Mouse (Mus musculus): ENCODE results near the gene Plekhg3. TPM values are rescaled to one million over a fixed set of nuclear protein-coding genes. Genes with fewer than 3 reads are reported as not detected.

The Plekhg3 gene
- polyA plus RNA-seq, 1 experiment, result 49.6 TPM

DNA sequence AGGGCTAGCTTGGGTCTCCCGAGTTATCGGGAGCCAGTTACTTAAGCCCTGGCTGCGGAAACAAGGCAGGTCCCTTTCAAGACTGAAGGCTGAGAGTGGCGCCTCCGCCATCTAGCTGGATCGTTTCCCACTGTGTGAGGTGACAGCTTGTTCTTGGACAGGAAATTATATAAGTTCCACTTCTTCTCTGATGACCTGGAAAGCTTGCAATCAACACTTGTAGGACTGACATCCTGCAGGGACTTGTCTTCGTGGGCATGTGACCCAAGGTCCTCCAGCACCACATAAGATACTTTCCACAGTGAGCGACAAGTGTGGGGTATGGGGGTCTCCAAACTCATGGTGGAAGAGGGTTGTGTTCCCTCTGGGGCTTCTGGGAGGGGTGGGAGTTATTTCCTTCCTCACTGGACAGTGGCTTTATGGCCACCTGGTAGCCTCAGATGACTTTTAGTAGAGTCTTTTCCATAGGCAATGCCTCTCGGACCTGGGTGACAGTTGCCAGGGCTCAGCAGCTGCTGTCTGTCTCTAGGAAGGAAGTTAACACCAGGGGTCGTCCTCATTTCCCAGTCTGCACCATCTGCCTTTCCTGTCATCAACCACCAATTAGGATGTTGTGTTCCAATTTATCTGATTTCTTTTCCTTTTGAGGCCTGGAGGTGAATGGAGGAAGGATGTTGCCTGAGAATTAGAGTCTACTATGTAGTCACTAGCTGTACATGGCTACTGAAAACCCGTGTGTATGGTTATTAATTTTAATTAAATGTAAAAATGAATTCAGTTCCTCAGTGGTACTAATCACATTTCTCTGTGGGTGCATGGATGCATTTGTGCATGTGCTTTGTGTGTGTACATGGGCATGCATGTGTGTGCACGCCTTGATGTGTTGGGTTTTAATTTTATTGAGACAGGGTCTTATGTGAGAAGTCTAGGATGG lies 11.5 kb upstream of the Plekhg3 start:
- Histone ChIP-seq H3K27ac (ENCODE audit: insufficient read depth, low read depth, low read length) (no peak overlapping the region), H3K4me1 (ENCODE audit: control insufficient read depth, insufficient read depth, low read length) (peaks cover 14% of the 10 kb centered on the region), H3K4me3 (ENCODE audit: insufficient read depth, low read length) (no peak overlapping the region)
- TF ChIP-seq POLR2A (IDR thresholded peaks at IDR 0.05; ENCODE audit: borderline replicate concordance, low read depth, low read length), result no peak
- TF ChIP-seq CTCF (IDR thresholded peaks at IDR 0.05; ENCODE audit: low read depth, low read length), result no peak

DNA sequence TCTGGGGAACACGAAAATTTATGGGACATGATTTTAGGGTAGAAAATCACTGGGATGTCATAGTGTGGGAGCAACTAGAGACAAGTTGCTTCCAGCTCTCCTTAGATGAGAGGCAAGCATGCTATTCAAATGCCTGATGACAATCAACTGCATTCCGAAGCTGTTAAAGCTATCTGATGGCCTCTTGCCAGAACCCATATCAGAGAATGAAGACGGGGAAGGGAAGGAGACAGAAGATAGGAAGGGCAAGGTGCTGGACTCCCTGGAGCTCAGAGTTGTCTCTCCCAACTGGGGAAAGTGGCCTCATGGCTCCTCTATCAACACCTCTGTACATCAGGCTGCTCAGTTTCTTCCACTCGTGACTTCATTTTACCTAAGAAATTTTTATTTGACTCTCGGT lies 7.0 kb upstream of the Plekhg3 start:
- H3K4me1 ChIP-seq (ENCODE audit: control insufficient read depth, insufficient read depth, low read length), result peaks cover 28% of the 10 kb centered on the region
- no peak overlapping the region for H3K27ac ChIP-seq (ENCODE audit: insufficient read depth, low read depth, low read length)
- H3K4me3 ChIP-seq (ENCODE audit: insufficient read depth, low read length), result no peak overlapping the region
- TF ChIP-seq CTCF (IDR thresholded peaks at IDR 0.05; ENCODE audit: low read depth, low read length) (no peak), POLR2A (IDR thresholded peaks at IDR 0.05; ENCODE audit: borderline replicate concordance, low read depth, low read length) (no peak)

DNA sequence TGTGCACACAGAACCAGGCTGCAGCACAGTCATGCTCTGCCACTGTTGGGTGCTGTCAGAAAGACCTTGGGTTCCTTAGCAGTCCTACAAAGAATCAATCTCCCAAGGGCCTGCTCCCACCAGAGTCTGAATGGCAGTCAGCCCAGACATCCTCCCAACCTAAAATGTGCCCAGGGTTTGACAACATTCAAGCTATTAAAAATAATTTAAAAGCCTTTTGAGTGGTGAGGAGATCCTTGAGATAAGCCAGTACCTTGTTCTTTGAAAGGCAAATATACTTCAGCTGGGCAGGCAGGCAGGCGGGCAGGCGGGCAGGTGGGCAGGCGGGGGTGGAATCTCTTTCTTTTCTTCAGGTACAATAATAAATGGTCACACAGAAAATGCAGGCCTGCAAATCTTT lies 5.8 kb upstream of the Plekhg3 start:
- no peak overlapping the region for H3K4me3 ChIP-seq (ENCODE audit: insufficient read depth, low read length)
- TF ChIP-seq CTCF (IDR thresholded peaks at IDR 0.05; ENCODE audit: low read depth, low read length), result no peak
- no peak for TF ChIP-seq POLR2A (IDR thresholded peaks at IDR 0.05; ENCODE audit: borderline replicate concordance, low read depth, low read length)

DNA sequence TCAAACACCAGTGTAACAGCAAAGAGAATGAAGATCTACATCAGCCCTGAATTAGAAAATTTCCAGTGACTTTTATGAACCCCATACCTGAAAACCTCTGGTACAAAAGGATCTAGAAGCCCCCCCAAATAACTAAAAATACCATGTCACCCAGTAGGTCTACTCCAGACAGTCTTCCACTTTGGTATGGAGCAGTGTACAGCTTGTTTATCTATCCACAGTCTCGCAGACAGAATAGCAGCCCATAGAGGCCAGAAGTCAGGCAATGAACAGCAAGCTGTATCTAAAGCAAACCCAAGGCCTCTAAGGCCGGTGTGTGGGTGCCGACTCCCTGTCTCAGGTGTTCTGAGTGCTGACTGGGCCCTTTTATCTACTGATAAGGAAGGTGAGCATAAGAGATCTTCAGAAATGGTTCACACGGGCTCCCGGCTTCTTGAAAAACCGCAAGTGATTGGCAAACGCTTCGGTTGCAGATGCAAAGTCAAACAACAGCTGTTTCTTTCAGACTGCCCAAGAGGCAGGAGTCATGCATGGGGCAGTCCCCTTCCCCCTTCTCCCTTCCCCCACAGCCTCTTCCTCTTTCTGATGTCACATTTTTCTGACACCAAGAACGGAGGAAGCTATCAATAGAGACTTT lies 3.3 kb upstream of the Plekhg3 start:
- TF ChIP-seq CTCF (IDR thresholded peaks at IDR 0.05; ENCODE audit: low read depth, low read length), result no peak
- no peak for TF ChIP-seq POLR2A (IDR thresholded peaks at IDR 0.05; ENCODE audit: borderline replicate concordance, low read depth, low read length)
- peak overlapping the region; percentile 7; the same call in 1 of the 2 replicates for H3K27ac ChIP-seq (ENCODE audit: insufficient read depth, low read depth, low read length)
- H3K4me1 ChIP-seq (ENCODE audit: control insufficient read depth, insufficient read depth, low read length), result peaks cover 21% of the 10 kb centered on the region
- H3K4me3 ChIP-seq (ENCODE audit: insufficient read depth, low read length), result no peak overlapping the region

More for the DNA sequence above, 5.8 kb upstream of the Plekhg3 start:
- H3K27ac ChIP-seq (ENCODE audit: insufficient read depth, low read depth, low read length), result no peak overlapping the region
- peaks cover 28% of the 10 kb centered on the region for H3K4me1 ChIP-seq (ENCODE audit: control insufficient read depth, insufficient read depth, low read length)

DNA sequence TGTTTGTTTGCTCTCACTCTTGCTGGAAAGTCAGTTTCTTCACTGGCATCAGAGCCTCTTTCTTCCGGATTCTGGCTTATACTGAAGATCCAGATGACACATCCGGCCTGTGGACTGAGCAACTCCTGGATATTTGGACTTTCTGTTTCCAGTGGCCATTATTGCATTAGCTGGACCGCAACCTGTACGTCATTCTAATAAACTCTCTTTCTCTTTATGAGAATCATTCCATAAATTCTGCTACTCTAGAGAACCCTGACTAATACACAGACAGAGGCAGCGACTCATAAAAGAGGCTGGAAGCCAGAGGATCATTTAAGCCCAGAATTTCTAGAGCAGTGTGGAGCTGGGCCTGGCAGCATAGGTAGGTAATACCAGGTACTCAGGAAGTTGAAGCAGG lies 1.9 kb upstream of the Plekhg3 start:
- peaks cover 21% of the 10 kb centered on the region for H3K4me1 ChIP-seq (ENCODE audit: control insufficient read depth, insufficient read depth, low read length)
- TF ChIP-seq CTCF (IDR thresholded peaks at IDR 0.05; ENCODE audit: low read depth, low read length) (no peak), POLR2A (IDR thresholded peaks at IDR 0.05; ENCODE audit: borderline replicate concordance, low read depth, low read length) (no peak)
- no peak overlapping the region for H3K27ac ChIP-seq (ENCODE audit: insufficient read depth, low read depth, low read length)
- H3K4me3 ChIP-seq (ENCODE audit: insufficient read depth, low read length), result no peak overlapping the region

DNA sequence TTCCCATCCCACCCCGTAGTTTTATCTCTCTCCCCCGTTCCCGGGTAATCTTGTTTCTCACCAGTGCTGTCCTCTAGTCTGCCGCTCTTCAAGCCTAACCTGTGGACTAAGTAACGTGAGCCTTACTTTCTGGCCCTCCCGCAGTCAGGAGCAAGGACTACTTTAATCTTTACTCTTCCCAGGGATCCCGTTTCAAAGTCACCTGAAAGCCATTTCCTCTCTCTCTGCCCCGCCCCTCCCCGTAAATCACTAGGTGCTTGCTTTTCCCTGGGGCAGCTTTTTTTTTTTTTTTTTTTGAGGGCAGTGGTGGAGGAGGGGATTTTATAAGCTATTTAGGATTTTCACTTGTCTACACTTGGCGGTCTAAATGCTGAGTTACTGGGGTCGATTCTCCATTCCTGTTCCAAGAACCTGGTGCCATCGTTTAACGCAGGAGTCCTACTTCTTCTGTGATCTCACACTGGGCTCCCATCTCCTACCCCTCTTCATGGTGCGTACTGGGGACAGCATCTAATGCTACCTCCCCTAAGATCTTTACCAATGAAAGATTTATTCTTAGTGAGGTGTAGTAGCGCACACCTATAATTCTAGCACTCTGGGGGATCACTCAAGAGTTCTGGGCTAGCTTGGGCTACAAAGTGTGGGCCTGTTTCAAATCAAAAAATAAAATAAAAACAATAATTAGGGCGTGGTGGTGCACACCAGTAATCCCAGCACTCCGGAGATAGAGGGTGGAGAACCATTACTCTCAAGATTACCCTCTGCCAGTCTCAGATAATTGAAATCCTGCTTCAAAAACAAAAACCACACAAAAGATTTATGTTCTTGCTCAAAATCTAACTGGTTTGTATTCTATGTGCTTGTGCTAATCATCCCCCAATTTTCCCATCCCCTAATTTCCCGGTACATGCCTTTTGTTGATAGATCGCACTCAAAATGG lies 1.6 kb downstream of the Plekhg3 start:
- Histone ChIP-seq H3K27ac (ENCODE audit: insufficient read depth, low read depth, low read length) (no peak overlapping the region), H3K4me3 (ENCODE audit: insufficient read depth, low read length) (peak overlapping the region; percentile 62), H3K4me1 (ENCODE audit: control insufficient read depth, insufficient read depth, low read length) (peaks cover 34% of the 10 kb centered on the region)
- TF ChIP-seq POLR2A (IDR thresholded peaks at IDR 0.05; ENCODE audit: borderline replicate concordance, low read depth, low read length) (no peak), CTCF (IDR thresholded peaks at IDR 0.05; ENCODE audit: low read depth, low read length) (no peak)

DNA sequence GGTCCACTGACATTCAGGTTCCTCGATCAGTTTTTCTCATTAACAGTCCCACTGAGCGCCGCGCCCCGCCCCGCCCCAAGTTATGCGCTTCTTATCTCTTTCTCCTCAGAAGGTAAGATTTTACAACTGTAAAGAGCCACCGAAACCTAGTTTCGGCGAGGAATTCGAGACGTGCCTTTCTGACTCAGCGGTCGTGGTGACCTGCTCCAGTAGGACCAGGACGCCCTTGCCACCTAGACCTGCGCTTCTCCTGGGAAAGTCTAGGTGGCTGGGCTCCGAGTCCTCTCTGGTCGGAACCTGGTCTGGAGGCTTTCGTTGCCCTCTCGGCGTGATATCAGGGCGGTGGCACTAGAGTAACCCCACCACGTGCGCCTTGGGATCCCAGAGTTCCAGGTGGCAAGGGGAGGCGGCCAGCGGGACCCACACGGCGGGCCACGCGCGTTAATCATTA lies 2.3 kb downstream of the Plekhg3 start:
- H3K4me1 ChIP-seq (ENCODE audit: control insufficient read depth, insufficient read depth, low read length), result peaks cover 35% of the 10 kb centered on the region
- no peak overlapping the region for H3K27ac ChIP-seq (ENCODE audit: insufficient read depth, low read depth, low read length)
- no peak for TF ChIP-seq CTCF (IDR thresholded peaks at IDR 0.05; ENCODE audit: low read depth, low read length)
- no peak for TF ChIP-seq POLR2A (IDR thresholded peaks at IDR 0.05; ENCODE audit: borderline replicate concordance, low read depth, low read length)
- H3K4me3 ChIP-seq (ENCODE audit: insufficient read depth, low read length), result peak overlapping the region; percentile 62

DNA sequence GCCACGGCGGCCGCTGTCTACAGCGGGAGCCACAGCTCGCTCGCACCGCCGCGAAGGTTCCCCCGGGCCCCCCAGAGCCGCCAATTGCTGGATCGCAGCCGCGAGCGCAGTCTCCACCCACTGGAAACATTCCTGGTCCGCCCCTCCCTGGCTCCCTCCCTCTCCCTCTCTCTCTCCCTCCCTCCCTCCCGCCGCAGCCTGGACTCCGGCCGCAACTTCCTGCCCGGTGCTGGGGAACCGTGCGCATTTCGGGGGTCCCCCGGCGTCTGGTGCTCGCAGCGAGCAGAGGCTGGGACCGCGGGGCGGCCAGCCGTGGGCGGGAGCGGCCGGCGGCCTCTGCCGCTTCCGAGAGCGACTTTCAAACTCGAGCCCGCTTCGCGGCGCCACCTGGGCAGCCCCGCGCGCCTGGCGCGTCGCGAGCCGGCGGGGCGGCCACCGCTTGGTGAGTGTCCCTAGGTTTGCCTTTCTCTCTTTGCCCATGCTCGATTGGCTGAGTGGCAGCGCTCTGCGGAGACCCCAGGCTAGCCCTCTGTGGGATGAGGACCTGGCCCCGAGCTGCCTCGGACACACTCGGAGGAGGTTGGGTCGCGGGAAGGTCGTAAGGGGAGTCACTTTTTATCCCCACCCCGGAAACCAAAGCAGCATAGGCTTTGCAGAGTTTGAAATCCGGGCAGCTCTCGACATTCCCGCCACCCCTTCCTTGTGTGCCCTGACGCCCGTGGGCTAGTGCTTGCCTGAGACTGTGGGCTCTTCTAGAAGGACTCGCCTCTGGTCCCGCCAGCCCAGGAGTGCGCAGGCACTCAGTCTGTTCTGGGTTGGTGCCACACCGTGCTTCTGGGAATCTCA lies 2.9 kb downstream of the Plekhg3 start:
- TF ChIP-seq CTCF (IDR thresholded peaks at IDR 0.05; ENCODE audit: low read depth, low read length) (no peak), POLR2A (IDR thresholded peaks at IDR 0.05; ENCODE audit: borderline replicate concordance, low read depth, low read length) (0 out of 2 replicates have a peak, but pooled peaks have one; percentile 3)
- Histone ChIP-seq H3K4me1 (ENCODE audit: control insufficient read depth, insufficient read depth, low read length) (peaks cover 36% of the 10 kb centered on the region), H3K4me3 (ENCODE audit: insufficient read depth, low read length) (peak overlapping the region; percentile 62), H3K27ac (ENCODE audit: insufficient read depth, low read depth, low read length) (peak overlapping the region; percentile 35)

Data from bone marrow macrophage, adult 2 months (primary cell).